Mouse (Mus musculus): ENCODE data around the gene Myom1.

GRCm38 (mm10) chr17:71019860-71020259, 17.4 kb downstream of the Myom1 start:
- TF ChIP-seq POLR2A (IDR thresholded peaks at IDR 0.05; ENCODE audit: borderline replicate concordance, control insufficient read depth, low read depth, low read length) (no peak), CTCF (IDR thresholded peaks at IDR 0.05; ENCODE audit: control insufficient read depth, insufficient read depth, low read length) (no peak)
